Mouse (Mus musculus): ENCODE results near the gene Pde7b.

GRCm38 (mm10) chr10:20507732-20508412, 217.0 kb downstream of the Pde7b start:
- no peak for TF ChIP-seq POLR2A (IDR thresholded peaks at IDR 0.05; ENCODE audit: borderline replicate concordance, extremely low read depth, insufficient read depth, insufficient read length, poor library complexity, severe bottlenecking)
- TF ChIP-seq CTCF (IDR thresholded peaks at IDR 0.05; ENCODE audit: borderline replicate concordance, extremely low read depth, insufficient read depth, insufficient read length): no peak

Measured in brain, embryonic 14.5 days (tissue).